Mouse (Mus musculus): ENCODE measurements around the gene Boc. TPM values are rescaled to one million over a fixed set of nuclear protein-coding genes. Genes with fewer than 3 reads are reported as not detected.

Gene Boc
- polyA plus RNA-seq, 1 experiment from 2014 or later, result 13.5 TPM

DNA sequence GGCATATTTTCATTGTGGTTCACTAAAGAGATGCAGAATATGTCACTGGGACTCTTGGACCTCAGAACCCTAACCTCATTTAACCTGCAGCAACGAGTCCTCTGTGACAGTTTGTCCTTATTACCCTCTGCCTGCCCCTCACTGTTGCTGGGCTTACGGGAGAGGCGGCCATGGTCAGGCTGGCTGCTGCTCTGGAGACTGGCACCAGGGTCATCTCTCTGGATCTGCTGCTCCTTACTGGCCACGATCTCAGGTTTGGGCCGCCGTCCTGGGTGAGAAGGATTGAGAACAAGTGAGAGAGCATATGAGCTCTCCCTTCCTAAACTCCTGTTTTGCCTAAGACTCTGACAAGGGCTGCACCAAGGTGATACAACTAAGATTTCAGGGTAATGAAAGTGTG, 66.5 kb downstream of the Boc start:
- no peak overlapping the region for H3K9ac ChIP-seq (ENCODE audit: low read depth, low read length)
- H3K4me3 ChIP-seq (replicated peaks; ENCODE audit: low read depth, low read length), result no peak overlapping the region
- H3K27ac ChIP-seq, result no peak overlapping the region
- H3K4me2 ChIP-seq (ENCODE audit: low read length), result no peak overlapping the region
- no peaks in the 10 kb centered on the region for H3K27me3 ChIP-seq (ENCODE audit: insufficient read depth, low read length)
- DNase-seq (ENCODE audit: low spot score), result no peak
- WGBS, result 92% methylated on average over 6 of the region's 6 CpGs
- no peaks in the 10 kb centered on the region for H3K9me3 ChIP-seq (replicated peaks; ENCODE audit: low read length)
- no peak for ATAC-seq (replicated peaks; ENCODE audit: low FRiP score, low read depth)
- H3K36me3 ChIP-seq (ENCODE audit: insufficient read depth, low read length), result peaks cover 55% of the 10 kb centered on the region
- no peak for TF ChIP-seq CTCF (IDR thresholded peaks at IDR 0.05; ENCODE audit: low read depth)
- peaks cover 8% of the 10 kb centered on the region for H3K4me1 ChIP-seq (replicated peaks; ENCODE audit: insufficient read depth, low read length)

DNA sequence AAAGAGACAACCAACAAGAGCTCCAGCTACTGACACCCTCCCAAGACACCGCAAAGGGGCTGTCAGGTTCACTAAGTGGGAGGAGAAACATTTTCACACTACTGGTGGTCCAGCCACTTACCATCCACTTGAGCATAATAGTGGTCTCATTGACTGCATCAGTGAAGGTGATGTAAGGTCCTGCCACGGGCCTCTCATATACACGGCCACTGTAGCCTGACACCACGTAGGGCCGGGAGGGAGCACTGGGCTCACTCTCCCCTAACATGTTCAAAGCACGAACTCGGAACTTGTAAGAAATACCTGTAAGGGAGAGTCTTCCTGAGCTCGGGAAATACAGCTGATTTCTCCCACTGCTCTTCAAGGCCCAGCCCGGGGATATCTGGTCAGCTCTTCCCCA, 67.6 kb downstream of the Boc start:
- 78% methylated on average over 9 of the region's 9 CpGs for WGBS
- H3K9me3 ChIP-seq (replicated peaks; ENCODE audit: low read length), result no peaks in the 10 kb centered on the region
- H3K4me3 ChIP-seq (replicated peaks; ENCODE audit: low read depth, low read length), result no peak overlapping the region
- H3K36me3 ChIP-seq (ENCODE audit: insufficient read depth, low read length), result peaks cover 47% of the 10 kb centered on the region
- no peak for TF ChIP-seq CTCF (IDR thresholded peaks at IDR 0.05; ENCODE audit: low read depth)
- no peak for DNase-seq (ENCODE audit: low spot score)
- no peaks in the 10 kb centered on the region for H3K27me3 ChIP-seq (ENCODE audit: insufficient read depth, low read length)
- H3K27ac ChIP-seq, result no peak overlapping the region
- no peak for ATAC-seq (replicated peaks; ENCODE audit: low FRiP score, low read depth)
- no peak overlapping the region for H3K9ac ChIP-seq (ENCODE audit: low read depth, low read length)
- H3K4me1 ChIP-seq (replicated peaks; ENCODE audit: insufficient read depth, low read length), result peaks cover 8% of the 10 kb centered on the region
- no peak overlapping the region for H3K4me2 ChIP-seq (ENCODE audit: low read length)

DNA sequence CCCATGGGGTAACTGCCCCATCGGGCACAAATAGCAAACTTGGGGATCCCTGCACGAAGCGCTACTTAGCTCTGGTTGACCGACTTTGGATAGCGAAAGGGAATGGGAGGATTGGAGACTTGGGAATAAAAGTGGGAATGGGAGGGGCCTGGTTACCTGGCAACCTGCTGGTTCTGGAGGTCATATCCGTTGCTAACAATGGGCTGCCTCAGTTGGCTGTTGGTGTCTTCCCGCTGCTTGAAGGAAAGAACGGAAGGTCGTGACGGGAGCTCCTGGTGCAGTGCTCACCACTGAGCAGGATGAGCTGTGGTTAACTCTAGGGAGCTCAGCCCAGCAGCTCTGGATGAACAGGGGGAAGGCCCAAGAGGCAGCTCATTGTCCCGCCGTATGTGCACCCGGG, 71.5 kb downstream of the Boc start:
- Histone ChIP-seq H3K36me3 (ENCODE audit: insufficient read depth, low read length) (peaks cover 40% of the 10 kb centered on the region), H3K27ac (no peak overlapping the region), H3K9ac (ENCODE audit: low read depth, low read length) (no peak overlapping the region), H3K4me3 (replicated peaks; ENCODE audit: low read depth, low read length) (no peak overlapping the region), H3K27me3 (ENCODE audit: insufficient read depth, low read length) (no peaks in the 10 kb centered on the region), H3K4me1 (replicated peaks; ENCODE audit: insufficient read depth, low read length) (no peaks in the 10 kb centered on the region), H3K4me2 (ENCODE audit: low read length) (no peak overlapping the region), H3K9me3 (replicated peaks; ENCODE audit: low read length) (no peaks in the 10 kb centered on the region)
- TF ChIP-seq CTCF (IDR thresholded peaks at IDR 0.05; ENCODE audit: low read depth), result no peak
- ATAC-seq (replicated peaks; ENCODE audit: low FRiP score, low read depth) (no peak), DNase-seq (ENCODE audit: low spot score) (no peak)
- WGBS, result 92% methylated on average over 13 of the region's 13 CpGs

DNA sequence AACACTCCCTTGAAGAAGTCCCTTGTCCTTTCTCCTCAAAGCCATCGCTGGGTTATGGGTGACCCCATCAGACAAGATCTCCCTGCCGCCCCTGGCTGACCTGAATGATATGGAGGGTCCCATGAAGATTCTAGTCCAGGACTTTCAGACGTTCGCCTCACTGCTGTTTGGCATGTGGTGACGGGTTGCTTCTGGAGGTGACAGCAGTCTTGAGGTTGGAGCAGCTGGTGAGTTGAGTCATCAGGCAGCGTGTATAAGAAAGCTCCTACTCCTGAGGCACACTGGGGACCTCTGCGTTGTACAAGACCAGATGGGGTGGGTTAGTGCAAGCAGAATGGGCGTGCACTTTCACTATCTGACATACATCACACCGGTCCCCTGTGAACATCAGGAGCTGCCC, 72.1 kb downstream of the Boc start:
- H3K27ac ChIP-seq, result no peak overlapping the region
- TF ChIP-seq CTCF (IDR thresholded peaks at IDR 0.05; ENCODE audit: low read depth), result no peak
- ATAC-seq (replicated peaks; ENCODE audit: low FRiP score, low read depth), result no peak
- no peak overlapping the region for H3K4me3 ChIP-seq (replicated peaks; ENCODE audit: low read depth, low read length)
- no peaks in the 10 kb centered on the region for H3K9me3 ChIP-seq (replicated peaks; ENCODE audit: low read length)
- 90% methylated on average over 9 of the region's 9 CpGs for WGBS
- DNase-seq (ENCODE audit: low spot score), result no peak
- no peak overlapping the region for H3K9ac ChIP-seq (ENCODE audit: low read depth, low read length)
- H3K4me1 ChIP-seq (replicated peaks; ENCODE audit: insufficient read depth, low read length), result no peaks in the 10 kb centered on the region
- H3K36me3 ChIP-seq (ENCODE audit: insufficient read depth, low read length), result peaks cover 38% of the 10 kb centered on the region
- H3K4me2 ChIP-seq (ENCODE audit: low read length), result no peak overlapping the region
- no peaks in the 10 kb centered on the region for H3K27me3 ChIP-seq (ENCODE audit: insufficient read depth, low read length)

DNA sequence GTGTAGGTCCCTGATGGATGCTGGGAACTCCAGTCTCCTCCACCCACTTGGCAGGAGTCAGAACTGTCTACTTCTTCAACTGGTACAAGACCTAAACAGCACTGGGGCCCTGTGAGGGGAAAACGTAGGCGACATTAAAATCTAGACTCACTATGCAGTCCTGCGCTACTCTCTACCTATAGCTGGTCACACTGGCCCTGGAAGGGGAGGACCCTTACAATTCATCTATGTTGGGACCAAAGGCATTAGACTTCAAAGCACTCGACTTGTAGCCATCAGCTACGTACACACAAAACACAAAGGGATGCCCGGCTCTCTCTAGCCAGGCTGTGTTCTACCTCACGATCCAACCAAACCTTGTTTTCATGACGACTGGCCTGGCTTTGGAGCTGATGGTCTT, 73.0 kb downstream of the Boc start:
- Histone ChIP-seq H3K4me1 (replicated peaks; ENCODE audit: insufficient read depth, low read length) (no peaks in the 10 kb centered on the region), H3K36me3 (ENCODE audit: insufficient read depth, low read length) (peaks cover 29% of the 10 kb centered on the region), H3K27ac (no peak overlapping the region), H3K4me2 (ENCODE audit: low read length) (no peak overlapping the region), H3K4me3 (replicated peaks; ENCODE audit: low read depth, low read length) (no peak overlapping the region), H3K27me3 (ENCODE audit: insufficient read depth, low read length) (no peaks in the 10 kb centered on the region), H3K9ac (ENCODE audit: low read depth, low read length) (no peak overlapping the region), H3K9me3 (replicated peaks; ENCODE audit: low read length) (no peaks in the 10 kb centered on the region)
- no peak for ATAC-seq (replicated peaks; ENCODE audit: low FRiP score, low read depth)
- DNase-seq (ENCODE audit: low spot score), result no peak
- no peak for TF ChIP-seq CTCF (IDR thresholded peaks at IDR 0.05; ENCODE audit: low read depth)
- 80% methylated on average over 8 of the region's 8 CpGs for WGBS

DNA sequence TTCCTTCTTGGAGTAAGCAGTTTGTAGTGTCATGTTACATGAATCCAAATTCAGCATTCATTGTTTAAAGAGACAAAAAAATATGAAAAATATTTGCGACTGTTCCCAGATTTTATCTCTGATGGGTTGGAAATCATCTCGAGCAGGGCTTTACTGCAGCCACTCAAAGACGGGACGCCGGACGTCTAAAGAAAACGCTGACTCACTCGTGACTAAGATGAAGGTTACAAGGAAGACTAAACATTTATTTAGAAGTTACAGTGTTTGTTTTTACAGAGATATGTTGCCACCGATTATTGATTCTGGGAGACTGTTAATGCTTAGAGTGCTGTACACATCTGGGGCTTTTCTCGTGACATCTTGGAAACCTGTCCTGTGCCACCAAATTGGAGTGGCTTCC, 73.9 kb downstream of the Boc start:
- no peak for ATAC-seq (replicated peaks; ENCODE audit: low FRiP score, low read depth)
- 53% methylated on average over 10 of the region's 10 CpGs for WGBS
- TF ChIP-seq CTCF (IDR thresholded peaks at IDR 0.05; ENCODE audit: low read depth), result no peak
- Histone ChIP-seq H3K4me1 (replicated peaks; ENCODE audit: insufficient read depth, low read length) (no peaks in the 10 kb centered on the region), H3K4me3 (replicated peaks; ENCODE audit: low read depth, low read length) (no peak overlapping the region), H3K4me2 (ENCODE audit: low read length) (no peak overlapping the region), H3K9ac (ENCODE audit: low read depth, low read length) (no peak overlapping the region), H3K27me3 (ENCODE audit: insufficient read depth, low read length) (no peaks in the 10 kb centered on the region), H3K27ac (no peak overlapping the region), H3K36me3 (ENCODE audit: insufficient read depth, low read length) (peaks cover 22% of the 10 kb centered on the region), H3K9me3 (replicated peaks; ENCODE audit: low read length) (no peaks in the 10 kb centered on the region)
- peak; percentile 56 for DNase-seq (ENCODE audit: low spot score)

DNA sequence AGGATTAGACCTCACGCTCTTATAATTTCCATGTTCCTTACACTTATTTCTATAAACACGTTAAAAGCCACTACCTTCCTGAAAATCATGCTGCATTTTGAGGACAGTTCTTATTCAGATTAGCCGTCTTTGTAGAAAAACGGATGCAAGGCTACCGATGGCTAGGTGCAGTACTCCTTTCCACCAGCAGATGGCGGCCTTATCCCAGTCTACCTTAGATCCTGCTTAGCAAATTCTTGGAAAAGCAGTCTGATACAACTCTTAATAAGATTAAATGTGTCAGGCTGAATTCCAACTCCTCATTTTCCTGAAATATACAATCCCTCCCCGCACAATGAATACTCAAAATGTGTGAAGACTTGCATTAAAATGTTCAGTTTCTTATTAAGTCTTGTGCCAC, 74.6 kb downstream of the Boc start:
- 5% methylated on average over 7 of the region's 7 CpGs for WGBS
- H3K4me2 ChIP-seq (ENCODE audit: low read length), result no peak overlapping the region
- DNase-seq (ENCODE audit: low spot score), result peak; percentile 94
- no peaks in the 10 kb centered on the region for H3K27me3 ChIP-seq (ENCODE audit: insufficient read depth, low read length)
- H3K9ac ChIP-seq (ENCODE audit: low read depth, low read length), result no peak overlapping the region
- H3K27ac ChIP-seq, result no peak overlapping the region
- H3K36me3 ChIP-seq (ENCODE audit: insufficient read depth, low read length), result peaks cover 16% of the 10 kb centered on the region
- H3K4me3 ChIP-seq (replicated peaks; ENCODE audit: low read depth, low read length), result no peak overlapping the region
- H3K9me3 ChIP-seq (replicated peaks; ENCODE audit: low read length), result no peaks in the 10 kb centered on the region
- TF ChIP-seq CTCF (IDR thresholded peaks at IDR 0.05; ENCODE audit: low read depth), result peak; percentile 98
- 0 out of 2 replicates have a peak, but pooled peaks have one; percentile 41 for ATAC-seq (replicated peaks; ENCODE audit: low FRiP score, low read depth)
- no peaks in the 10 kb centered on the region for H3K4me1 ChIP-seq (replicated peaks; ENCODE audit: insufficient read depth, low read length)

Measured in kidney, postnatal 0 days (tissue).